Mouse (Mus musculus) macrophage (primary cell): ENCODE data around the gene 6030468B19Rik. TPM values are rescaled to one million over a fixed set of nuclear protein-coding genes. Genes with fewer than 3 reads are reported as not detected.
A peak's percentile ranks its signal among the peaks of the same experiment; 100 is the strongest.

Experiments
- H3K27ac ChIP-seq: fragments of 350-480 bp; formaldehyde crosslinking; 2 replicates; pipeline ENCODE4 v1.9.0; 2021
- H3K36me3 ChIP-seq: fragments of 350-480 bp; formaldehyde crosslinking; 2 replicates; pipeline ENCODE4 v1.9.0; 2021; ENCODE audit errors: inconsistent target
- H3K4me3 ChIP-seq: fragments of 350-480 bp; formaldehyde crosslinking; 2 replicates; pipeline ENCODE4 v1.9.0; 2021; ENCODE audit errors: inconsistent target
- H3K79me2 ChIP-seq: fragments of 350-480 bp; formaldehyde crosslinking; 2 replicates; pipeline ENCODE4 v1.9.0; 2021; ENCODE audit errors: inconsistent target
- WGBS: methylation state at CpG from one replicate; pipeline ENCODE4 v1.1.7; 2026; ENCODE audit warnings: inconsistent platforms; ENCODE audit not compliant: missing documents; 5-methylcytosine and 5-hydroxymethylcytosine counted together
- polyA plus RNA-seq: library from polyadenylated mRNA; stranded (reverse); fragments of 250-400 nt; gene quantifications from 3 replicates; pipeline ENCODE4 v1.2.4, GENCODE M21; 2018; ENCODE audit warnings: inconsistent platforms

Gene 6030468B19Rik
- polyA plus RNA-seq, 1 experiment from 2014 or later = not detected

GRCm38 (mm10) chr11:117836306-117836705 lies 38.8 kb downstream of the 6030468B19Rik start:
- Histone ChIP-seq H3K36me3 (no peaks in the 10 kb centered on the region), H3K4me3 (no peak overlapping the region), H3K79me2 (no peaks in the 10 kb centered on the region), H3K27ac (no peak overlapping the region)
- 43% methylated on average over 11 of the region's 13 CpGs for WGBS

GRCm38 (mm10) chr11:117838572-117838971 lies 41.1 kb downstream of the 6030468B19Rik start:
- Histone ChIP-seq H3K4me3 (no peak overlapping the region), H3K79me2 (no peaks in the 10 kb centered on the region), H3K27ac (no peak overlapping the region), H3K36me3 (no peaks in the 10 kb centered on the region)
- 100% methylated on average over 2 of the region's 2 CpGs for WGBS

GRCm38 (mm10) chr11:117839021-117839420 lies 41.6 kb downstream of the 6030468B19Rik start:
- H3K27ac ChIP-seq = no peak overlapping the region
- 100% methylated on average over 1 of the region's 1 CpGs for WGBS

GRCm38 (mm10) chr11:117840910-117841309 lies 43.5 kb downstream of the 6030468B19Rik start:
- Histone ChIP-seq H3K79me2 (no peaks in the 10 kb centered on the region), H3K27ac (no peak overlapping the region), H3K36me3 (no peaks in the 10 kb centered on the region), H3K4me3 (no peak overlapping the region)
- 67% methylated on average over 1 of the region's 1 CpGs for WGBS

More at GRCm38 (mm10) chr11:117839021-117839420, 41.6 kb downstream of the 6030468B19Rik start:
- Histone ChIP-seq H3K79me2 (no peaks in the 10 kb centered on the region), H3K36me3 (no peaks in the 10 kb centered on the region), H3K4me3 (no peak overlapping the region)

- H3K79me2 ChIP-seq = no peaks in the 10 kb centered on the region
- H3K27ac ChIP-seq = no peak overlapping the region
- 94% methylated on average over 2 of the region's 2 CpGs for WGBS
- H3K36me3 ChIP-seq = no peaks in the 10 kb centered on the region
- H3K4me3 ChIP-seq = no peak overlapping the region
These were observed 46.0 kb downstream of the 6030468B19Rik start for GRCm38 (mm10) chr11:117843434-117843833.

- Histone ChIP-seq H3K27ac (no peak overlapping the region), H3K79me2 (peaks cover 9% of the 10 kb centered on the region), H3K36me3 (no peaks in the 10 kb centered on the region), H3K4me3 (no peak overlapping the region)
- 93% methylated on average over 2 of the region's 2 CpGs for WGBS
These were observed 47.5 kb downstream of the 6030468B19Rik start for GRCm38 (mm10) chr11:117844997-117845396.

- 89% methylated on average over 2 of the region's 2 CpGs for WGBS
- H3K4me3 ChIP-seq = no peak overlapping the region
- H3K79me2 ChIP-seq = peaks cover 15% of the 10 kb centered on the region
- H3K27ac ChIP-seq = no peak overlapping the region
- no peaks in the 10 kb centered on the region for H3K36me3 ChIP-seq
These were observed 48.2 kb downstream of the 6030468B19Rik start for GRCm38 (mm10) chr11:117845651-117846050.

- WGBS = 58% methylated on average over 5 of the region's 5 CpGs
- no peaks in the 10 kb centered on the region for H3K36me3 ChIP-seq
- H3K4me3 ChIP-seq = no peak overlapping the region
- peak overlapping the region; percentile 94 for H3K27ac ChIP-seq
- H3K79me2 ChIP-seq = peaks cover 25% of the 10 kb centered on the region
These were observed 49.2 kb downstream of the 6030468B19Rik start for GRCm38 (mm10) chr11:117846640-117847039.

- H3K4me3 ChIP-seq = peak overlapping the region; percentile 88
- H3K36me3 ChIP-seq = no peaks in the 10 kb centered on the region
- WGBS = 55% methylated on average over 6 of the region's 7 CpGs
- H3K27ac ChIP-seq = peak overlapping the region; percentile 94
- peaks cover 36% of the 10 kb centered on the region for H3K79me2 ChIP-seq
These were observed 50.2 kb downstream of the 6030468B19Rik start for GRCm38 (mm10) chr11:117847593-117848215.

- Histone ChIP-seq H3K4me3 (peak overlapping the region; percentile 88), H3K36me3 (no peaks in the 10 kb centered on the region), H3K27ac (peak overlapping the region; percentile 94), H3K79me2 (peaks cover 43% of the 10 kb centered on the region)
- 3% methylated on average over 19 of the region's 19 CpGs for WGBS
These were observed 51.0 kb downstream of the 6030468B19Rik start for GRCm38 (mm10) chr11:117848271-117848984.

GRCm38 (mm10) chr11:117848985-117849671 lies 51.7 kb downstream of the 6030468B19Rik start, which contains the start of gene Birc5:
TSS of gene Birc5 (plus strand) at chr11:117849251.
- peak within 1 kb of the TSS; percentile 88 for H3K4me3 ChIP-seq
- H3K79me2 ChIP-seq = peaks cover 50% of the 10 kb centered on the region
- H3K27ac ChIP-seq = peak within 1 kb of the TSS; percentile 94
- no peaks in the 10 kb centered on the region for H3K36me3 ChIP-seq
- 2% methylated on average over 41 of the region's 51 CpGs for WGBS

- WGBS = 94% methylated on average over 3 of the region's 3 CpGs
- H3K27ac ChIP-seq = no peak overlapping the region
- H3K79me2 ChIP-seq = peaks cover 55% of the 10 kb centered on the region
- no peak overlapping the region for H3K4me3 ChIP-seq
- H3K36me3 ChIP-seq = no peaks in the 10 kb centered on the region
These were observed 55.4 kb downstream of the 6030468B19Rik start for GRCm38 (mm10) chr11:117852875-117853274.

GRCm38 (mm10) chr11:117854241-117854640 lies 56.8 kb downstream of the 6030468B19Rik start:
- Histone ChIP-seq H3K4me3 (no peak overlapping the region), H3K79me2 (peaks cover 53% of the 10 kb centered on the region), H3K36me3 (no peaks in the 10 kb centered on the region), H3K27ac (no peak overlapping the region)
- 97% methylated on average over 9 of the region's 9 CpGs for WGBS

- H3K36me3 ChIP-seq = no peaks in the 10 kb centered on the region
- H3K79me2 ChIP-seq = peaks cover 42% of the 10 kb centered on the region
- no peak overlapping the region for H3K27ac ChIP-seq
- H3K4me3 ChIP-seq = no peak overlapping the region
- WGBS = 57% methylated on average over 5 of the region's 5 CpGs
These were observed 57.9 kb downstream of the 6030468B19Rik start for GRCm38 (mm10) chr11:117855360-117855759.

GRCm38 (mm10) chr11:117855975-117856374 lies 58.5 kb downstream of the 6030468B19Rik start:
- Histone ChIP-seq H3K4me3 (no peak overlapping the region), H3K79me2 (peaks cover 36% of the 10 kb centered on the region), H3K27ac (no peak overlapping the region), H3K36me3 (no peaks in the 10 kb centered on the region)
- WGBS = 85% methylated on average over 1 of the region's 1 CpGs
